Mouse (Mus musculus): Measurements from ENCODE around the gene Hoxd10. TPM values are rescaled to one million over a fixed set of nuclear protein-coding genes. Genes with fewer than 3 reads are reported as not detected.

Hoxd10 gene
- total and polyA plus RNA-seq, 2 experiments from 2014 or later = 0.22 TPM; not detected in 1

- ATAC-seq (ENCODE audit: low FRiP score) (no peak), DNase-seq (ENCODE audit: low spot score) (no peak)
- no peak overlapping the region for H3K9ac ChIP-seq (replicated peaks; ENCODE audit: low read length, poor library complexity, severe bottlenecking)
- no peaks in the 10 kb centered on the region for H3K36me3 ChIP-seq (ENCODE audit: insufficient read depth, low read length)
- no peak for TF ChIP-seq CTCF (IDR thresholded peaks at IDR 0.05)
- H3K4me3 ChIP-seq (ENCODE audit: low read depth, low read length) = no peak overlapping the region
- H3K27me3 ChIP-seq (ENCODE audit: insufficient read depth, low read length) = peaks cover 85% of the 10 kb centered on the region
- 3% methylated on average over 26 of the region's 26 CpGs for WGBS
- H3K9me3 ChIP-seq (ENCODE audit: low read length) = no peaks in the 10 kb centered on the region
- H3K27ac ChIP-seq (ENCODE audit: low read depth, low read length) = no peak overlapping the region
- no peak overlapping the region for H3K4me2 ChIP-seq (ENCODE audit: low read depth, low read length, poor library complexity, severe bottlenecking)
- no peaks in the 10 kb centered on the region for H3K4me1 ChIP-seq (ENCODE audit: insufficient read depth, low read length)
Observed at GRCm38 (mm10) chr2:74703720-74704392, 12.1 kb downstream of the Hoxd10 start.

DNA sequence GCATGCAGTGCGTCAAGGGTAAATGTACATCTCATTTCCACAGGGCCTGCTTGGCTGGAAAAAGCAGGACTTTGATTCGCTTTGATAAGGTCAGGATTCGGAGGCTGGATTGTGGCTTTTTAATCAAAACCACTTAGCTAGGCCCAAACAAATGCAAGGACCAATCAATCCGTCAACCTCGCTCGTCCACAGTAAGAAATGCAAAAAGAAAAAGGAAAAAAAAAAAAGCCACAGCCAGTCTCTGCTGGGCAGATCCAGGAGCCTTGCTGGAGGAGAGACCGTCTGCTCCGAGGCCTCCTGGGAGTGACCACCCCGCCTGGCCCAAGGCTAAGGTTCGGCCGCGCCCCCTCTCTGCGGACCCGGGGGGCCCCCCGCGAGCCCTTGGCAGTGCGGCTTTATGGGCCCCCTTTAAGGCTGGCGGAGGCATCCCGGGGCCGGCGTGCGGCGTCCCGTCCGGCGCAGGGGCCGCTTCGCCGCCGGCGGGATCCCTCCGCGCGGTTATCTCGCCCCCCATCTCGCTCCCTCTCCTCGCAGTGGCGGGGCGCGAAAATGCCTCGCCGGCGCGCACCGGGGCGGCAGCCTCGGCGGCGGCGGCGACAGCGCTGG is 12.8 kb downstream of the Hoxd10 start, which contains the start of gene Hoxd8:
Hoxd8 (plus strand) TSS at position 223 of the 606 bp plus-strand sequence.
- no peak for DNase-seq (ENCODE audit: low spot score)
- WGBS = under 1% methylated on average over 30 of the region's 52 CpGs
- no peak within 1 kb of the TSS for H3K27ac ChIP-seq (ENCODE audit: low read depth, low read length)

GRCm38 (mm10) chr2:74704999-74705466 is 13.3 kb downstream of the Hoxd10 start:
- H3K27ac ChIP-seq (ENCODE audit: low read depth, low read length) = no peak overlapping the region
- no peak for ATAC-seq (ENCODE audit: low FRiP score)
- H3K4me3 ChIP-seq (ENCODE audit: low read depth, low read length) = peak overlapping the region; percentile 24
- WGBS = under 1% methylated on average over 48 of the region's 66 CpGs
- no peaks in the 10 kb centered on the region for H3K4me1 ChIP-seq (ENCODE audit: insufficient read depth, low read length)
- no peak for TF ChIP-seq CTCF (IDR thresholded peaks at IDR 0.05)
- peaks cover 86% of the 10 kb centered on the region for H3K27me3 ChIP-seq (ENCODE audit: insufficient read depth, low read length)
- DNase-seq (ENCODE audit: low spot score) = no peak
- no peaks in the 10 kb centered on the region for H3K9me3 ChIP-seq (ENCODE audit: low read length)
- H3K4me2 ChIP-seq (ENCODE audit: low read depth, low read length, poor library complexity, severe bottlenecking) = peak overlapping the region; percentile 36
- H3K9ac ChIP-seq (replicated peaks; ENCODE audit: low read length, poor library complexity, severe bottlenecking) = no peak overlapping the region
- H3K36me3 ChIP-seq (ENCODE audit: insufficient read depth, low read length) = no peaks in the 10 kb centered on the region

More for the DNA sequence above, 12.8 kb downstream of the Hoxd10 start, which contains the start of gene Hoxd8:
- Histone ChIP-seq H3K4me1 (ENCODE audit: insufficient read depth, low read length) (no peaks in the 10 kb centered on the region), H3K9ac (replicated peaks; ENCODE audit: low read length, poor library complexity, severe bottlenecking) (no peak within 1 kb of the TSS), H3K9me3 (ENCODE audit: low read length) (no peaks in the 10 kb centered on the region), H3K4me3 (ENCODE audit: low read depth, low read length) (peak within 1 kb of the TSS; percentile 24), H3K4me2 (ENCODE audit: low read depth, low read length, poor library complexity, severe bottlenecking) (peak within 1 kb of the TSS; percentile 36), H3K36me3 (ENCODE audit: insufficient read depth, low read length) (no peaks in the 10 kb centered on the region), H3K27me3 (ENCODE audit: insufficient read depth, low read length) (peaks cover 86% of the 10 kb centered on the region)
- ATAC-seq (ENCODE audit: low FRiP score) = no peak
- no peak for TF ChIP-seq CTCF (IDR thresholded peaks at IDR 0.05)

GRCm38 (mm10) chr2:74705467-74706089 is 13.9 kb downstream of the Hoxd10 start:
- under 1% methylated on average over 58 of the region's 85 CpGs for WGBS
- TF ChIP-seq CTCF (IDR thresholded peaks at IDR 0.05) = no peak
- H3K4me1 ChIP-seq (ENCODE audit: insufficient read depth, low read length) = no peaks in the 10 kb centered on the region
- H3K9ac ChIP-seq (replicated peaks; ENCODE audit: low read length, poor library complexity, severe bottlenecking) = no peak overlapping the region
- H3K36me3 ChIP-seq (ENCODE audit: insufficient read depth, low read length) = no peaks in the 10 kb centered on the region
- H3K4me2 ChIP-seq (ENCODE audit: low read depth, low read length, poor library complexity, severe bottlenecking) = peak overlapping the region; percentile 36
- DNase-seq (ENCODE audit: low spot score) = no peak
- H3K4me3 ChIP-seq (ENCODE audit: low read depth, low read length) = peak overlapping the region; percentile 24
- H3K27me3 ChIP-seq (ENCODE audit: insufficient read depth, low read length) = peaks cover 86% of the 10 kb centered on the region
- ATAC-seq (ENCODE audit: low FRiP score) = no peak
- no peak overlapping the region for H3K27ac ChIP-seq (ENCODE audit: low read depth, low read length)
- H3K9me3 ChIP-seq (ENCODE audit: low read length) = no peaks in the 10 kb centered on the region

GRCm38 (mm10) chr2:74706393-74706960 is 14.8 kb downstream of the Hoxd10 start:
- Histone ChIP-seq H3K9ac (replicated peaks; ENCODE audit: low read length, poor library complexity, severe bottlenecking) (no peak overlapping the region), H3K4me2 (ENCODE audit: low read depth, low read length, poor library complexity, severe bottlenecking) (no peak overlapping the region), H3K4me3 (ENCODE audit: low read depth, low read length) (no peak overlapping the region), H3K27me3 (ENCODE audit: insufficient read depth, low read length) (peaks cover 83% of the 10 kb centered on the region), H3K4me1 (ENCODE audit: insufficient read depth, low read length) (no peaks in the 10 kb centered on the region), H3K9me3 (ENCODE audit: low read length) (no peaks in the 10 kb centered on the region), H3K27ac (ENCODE audit: low read depth, low read length) (no peak overlapping the region), H3K36me3 (ENCODE audit: insufficient read depth, low read length) (no peaks in the 10 kb centered on the region)
- no peak for TF ChIP-seq CTCF (IDR thresholded peaks at IDR 0.05)
- ATAC-seq (ENCODE audit: low FRiP score) = no peak
- 3% methylated on average over 13 of the region's 13 CpGs for WGBS
- no peak for DNase-seq (ENCODE audit: low spot score)

All from midbrain, postnatal 0 days (tissue).